ENCODE assay signal across 9 mouse cellular contexts in the genomic region with DNA sequence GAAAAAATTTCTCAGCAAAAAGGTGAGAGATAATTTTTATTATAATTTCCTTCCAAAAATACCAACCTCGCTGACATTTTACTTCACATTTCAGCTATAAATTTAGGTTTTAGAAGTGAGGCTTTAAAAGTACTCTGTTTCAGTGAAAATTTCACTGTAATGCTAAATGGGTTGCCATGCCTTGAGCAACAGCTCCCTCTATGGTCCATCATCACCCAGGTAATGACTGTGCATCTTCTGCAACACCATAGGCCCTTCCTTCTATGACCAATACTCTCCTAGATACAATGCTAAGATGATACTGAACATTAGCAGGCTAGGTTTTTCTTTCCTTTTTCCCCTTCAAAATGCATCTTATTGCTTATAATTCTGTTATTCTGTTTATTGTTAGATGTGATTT.
DNase-seq lines count a peak whose midpoint lies in the region; ATAC-seq lines count a peak whose summit lies in the region.
"Had no signal": no experiment of that assay in that cellular context is flagged by ENCODE, and none has a peak within 500 bp of the region (broad histone marks: within the 10 kb centered on the region; RNA-seq: fewer than 3 reads in every experiment).

No protein-coding gene starts in this region.

- peak; percentile 81 for ATAC-seq in hindbrain, embryonic 15.5 days (ENCODE audit: low FRiP score, low read depth)

- no peaks in the 10 kb centered on the region for H3K27me3 ChIP-seq in hindbrain, embryonic 15.5 days
- no peaks in the 10 kb centered on the region for H3K27me3 ChIP-seq in limb, embryonic 10.5 days (ENCODE audit: low read depth, poor library complexity, severe bottlenecking)
- H3K27me3 ChIP-seq: heart, embryonic 15.5 days had no signal

- 52% methylated on average over 1 of the region's 1 CpGs for WGBS in hindbrain, embryonic 15.5 days
- 48% methylated on average over 1 of the region's 1 CpGs for WGBS in limb, embryonic 10.5 days

- no peaks in the 10 kb centered on the region for H3K36me3 ChIP-seq in hindbrain, embryonic 15.5 days
- H3K36me3 ChIP-seq in limb, embryonic 10.5 days: no peaks in the 10 kb centered on the region
- H3K36me3 ChIP-seq: heart, embryonic 15.5 days had no signal

- H3K27ac ChIP-seq in hindbrain, embryonic 15.5 days (replicated peaks): no peak overlapping the region
- H3K27ac ChIP-seq in limb, embryonic 10.5 days: no peak overlapping the region
- H3K27ac ChIP-seq: heart, embryonic 15.5 days had no signal

- H3K9ac ChIP-seq in hindbrain, embryonic 15.5 days: no peak overlapping the region
- H3K9ac ChIP-seq: heart, embryonic 15.5 days had no signal

- H3K9me3 ChIP-seq in hindbrain, embryonic 15.5 days: no peaks in the 10 kb centered on the region
- no peaks in the 10 kb centered on the region for H3K9me3 ChIP-seq in limb, embryonic 10.5 days (replicated peaks)
- H3K9me3 ChIP-seq: heart, embryonic 15.5 days had no signal

- no peaks in the 10 kb centered on the region for H3K4me1 ChIP-seq in hindbrain, embryonic 15.5 days (replicated peaks)
- no peaks in the 10 kb centered on the region for H3K4me1 ChIP-seq in limb, embryonic 10.5 days
- H3K4me1 ChIP-seq: heart, embryonic 15.5 days had no signal

- DNase-seq in heart, adult 8-10 months (ENCODE audit: low spot score): peak; percentile 11
- no peak for DNase-seq in heart, adult 9 months (ENCODE audit: low spot score in 2 of 2)
- peak; percentile 17 for DNase-seq in Muller cell, postnatal 12 days (ENCODE audit: inconsistent ontology term)
- peak; percentile 5 for DNase-seq in embryo, embryonic 9.5 days (ENCODE audit: extremely low spot score)
- peak; percentile 32 for DNase-seq in limb, embryonic 10.5 days (ENCODE audit: low spot score)
- DNase-seq in right cerebral cortex, postnatal 36 days (ENCODE audit: low spot score in 2 of 2): peak; percentile 73 to 81
- no peak for DNase-seq in c-Kit-positive CD71-positive TER-119-positive erythroid progenitor cells, embryonic 14.5 days (ENCODE audit: low spot score)

- H3K4me3 ChIP-seq in hindbrain, embryonic 15.5 days: no peak overlapping the region
- H3K4me3 ChIP-seq in limb, embryonic 10.5 days: no peak overlapping the region
- H3K4me3 ChIP-seq: heart, embryonic 15.5 days had no signal

- H3K4me2 ChIP-seq in hindbrain, embryonic 15.5 days: no peak overlapping the region
- H3K4me2 ChIP-seq: heart, embryonic 15.5 days had no signal

Comparison
In these comparisons a context has a peak if more than half of its experiments do, and no peak if none do; other contexts are left out.
1. DNase-seq: peak in heart, adult 8-10 months (single experiment), Muller cell, postnatal 12 days (single experiment), embryo, embryonic 9.5 days (single experiment), limb, embryonic 10.5 days (single experiment) and right cerebral cortex, postnatal 36 days (2 of 2); none in heart, adult 9 months (0 of 2) and c-Kit-positive CD71-positive TER-119-positive erythroid progenitor cells, embryonic 14.5 days (single experiment).